Mouse (Mus musculus) hindbrain, embryonic 12.5 days (tissue): ENCODE measurements around the gene F2rl2. TPM values are rescaled to one million over a fixed set of nuclear protein-coding genes. Genes with fewer than 3 reads are reported as not detected.

Experiments used
- ATAC-seq: fragments of 200-750 bp; cut with Nextera tagmentation; 2 replicates; pipeline ENCODE4 v1.8.0; 2017; ENCODE audit warnings: moderate TSS enrichment; ENCODE audit not compliant: low FRiP score
- H3K27ac ChIP-seq: fragments of 300-500 bp; sonication (generic); 2 replicates; pipeline ENCODE4 v1.5.1; 2016; ENCODE audit warnings: mild to moderate bottlenecking
- H3K27me3 ChIP-seq: fragments of 300-500 bp; sonication (generic); 2 replicates; pipeline ENCODE4 v1.6.1; 2016; ENCODE audit warnings: mild to moderate bottlenecking
- H3K36me3 ChIP-seq: fragments of 300-500 bp; sonication (generic); 2 replicates; pipeline ENCODE4 v1.6.1; 2016; ENCODE audit warnings: mild to moderate bottlenecking
- H3K4me1 ChIP-seq: fragments of 300-500 bp; sonication (generic); 2 replicates; pipeline ENCODE4 v1.6.1; 2016
- H3K4me2 ChIP-seq: fragments of 300-500 bp; sonication (generic); replicated peaks from 2 replicates; pipeline ENCODE4 v1.6.1; 2016; ENCODE audit warnings: mild to moderate bottlenecking
- H3K4me3 ChIP-seq: fragments of 300-500 bp; sonication (generic); 2 replicates; pipeline ENCODE4 v1.5.1; 2016; ENCODE audit warnings: mild to moderate bottlenecking
- H3K9ac ChIP-seq: fragments of 300-500 bp; sonication (generic); 2 replicates; pipeline ENCODE4 v1.6.1; 2016; ENCODE audit warnings: mild to moderate bottlenecking, moderate library complexity
- H3K9me3 ChIP-seq: fragments of 300-500 bp; sonication (generic); replicated peaks from 2 replicates; pipeline ENCODE4 v1.6.1; 2016; ENCODE audit warnings: mild to moderate bottlenecking
- WGBS: fragments of 180-500 bp; shearing (Covaris S2); methylation state at CpG from one replicate; pipeline ENCODE4 v1.1.7; 2016; 5-methylcytosine and 5-hydroxymethylcytosine counted together
- polyA plus RNA-seq: library from polyadenylated mRNA; unstranded; fragments of >200 nt; fragmentation: Nextera tagmentation; extraction: Ambion mirVana; gene quantifications from 2 replicates; pipeline ENCODE4 v1.2.1, GENCODE M21; 2016

Gene F2rl2
- polyA plus RNA-seq, 1 experiment from 2014 or later, result 1.4 TPM

GRCm38 (mm10) chr13:95712054-95712453, 15.4 kb downstream of the F2rl2 start:
- no peak for ATAC-seq
- Histone ChIP-seq H3K4me2 (no peak overlapping the region), H3K9me3 (no peaks in the 10 kb centered on the region), H3K27ac (no peak overlapping the region), H3K27me3 (no peaks in the 10 kb centered on the region), H3K36me3 (no peaks in the 10 kb centered on the region), H3K4me3 (no peak overlapping the region), H3K9ac (no peak overlapping the region), H3K4me1 (no peaks in the 10 kb centered on the region)

- Histone ChIP-seq H3K9me3 (no peaks in the 10 kb centered on the region), H3K4me3 (no peak overlapping the region), H3K27me3 (no peaks in the 10 kb centered on the region), H3K36me3 (no peaks in the 10 kb centered on the region), H3K4me1 (no peaks in the 10 kb centered on the region), H3K9ac (no peak overlapping the region), H3K27ac (no peak overlapping the region), H3K4me2 (no peak overlapping the region)
- ATAC-seq, result no peak
- 93% methylated on average over 9 of the region's 9 CpGs for WGBS
Observed at GRCm38 (mm10) chr13:95712570-95713268, 16.1 kb downstream of the F2rl2 start.

GRCm38 (mm10) chr13:95714271-95714975, 17.8 kb downstream of the F2rl2 start:
- Histone ChIP-seq H3K27ac (no peak overlapping the region), H3K4me2 (no peak overlapping the region), H3K27me3 (no peaks in the 10 kb centered on the region), H3K9ac (no peak overlapping the region), H3K4me1 (no peaks in the 10 kb centered on the region), H3K36me3 (no peaks in the 10 kb centered on the region), H3K9me3 (no peaks in the 10 kb centered on the region), H3K4me3 (no peak overlapping the region)
- ATAC-seq, result no peak
- WGBS, result 70% methylated on average over 3 of the region's 3 CpGs

- H3K4me2 ChIP-seq, result no peak overlapping the region
- 0 out of 2 replicates have a peak, but pooled peaks cover 2% of the 10 kb centered on the region for H3K4me1 ChIP-seq
- no peak overlapping the region for H3K27ac ChIP-seq
- H3K9ac ChIP-seq, result no peak overlapping the region
- H3K4me3 ChIP-seq, result no peak overlapping the region
- WGBS, result 86% methylated on average over 4 of the region's 4 CpGs
- no peak for ATAC-seq
- H3K36me3 ChIP-seq, result no peaks in the 10 kb centered on the region
- no peaks in the 10 kb centered on the region for H3K27me3 ChIP-seq
- H3K9me3 ChIP-seq, result no peaks in the 10 kb centered on the region
Observed at GRCm38 (mm10) chr13:95715356-95715755, 18.7 kb downstream of the F2rl2 start.

GRCm38 (mm10) chr13:95719320-95720232, 22.9 kb downstream of the F2rl2 start:
- Histone ChIP-seq H3K9ac (no peak overlapping the region), H3K9me3 (no peaks in the 10 kb centered on the region), H3K4me1 (0 out of 2 replicates have a peak, but pooled peaks cover 2% of the 10 kb centered on the region), H3K27ac (no peak overlapping the region), H3K4me3 (no peak overlapping the region), H3K27me3 (no peaks in the 10 kb centered on the region), H3K4me2 (peak overlapping the region; percentile 26), H3K36me3 (no peaks in the 10 kb centered on the region)
- ATAC-seq, result peak; percentile 71
- WGBS, result 58% methylated on average over 14 of the region's 14 CpGs

- no peaks in the 10 kb centered on the region for H3K9me3 ChIP-seq
- no peak overlapping the region for H3K9ac ChIP-seq
- peaks cover 4% of the 10 kb centered on the region for H3K36me3 ChIP-seq
- no peak for ATAC-seq
- no peaks in the 10 kb centered on the region for H3K27me3 ChIP-seq
- no peak overlapping the region for H3K27ac ChIP-seq
- WGBS, result 89% methylated on average over 4 of the region's 4 CpGs
- no peaks in the 10 kb centered on the region for H3K4me1 ChIP-seq
- H3K4me3 ChIP-seq, result no peak overlapping the region
- no peak overlapping the region for H3K4me2 ChIP-seq
Observed at GRCm38 (mm10) chr13:95730491-95730890, 33.8 kb downstream of the F2rl2 start.

- Histone ChIP-seq H3K4me1 (no peaks in the 10 kb centered on the region), H3K36me3 (no peaks in the 10 kb centered on the region), H3K4me3 (no peak overlapping the region), H3K27ac (no peak overlapping the region), H3K9me3 (no peaks in the 10 kb centered on the region), H3K9ac (no peak overlapping the region), H3K27me3 (no peaks in the 10 kb centered on the region), H3K4me2 (no peak overlapping the region)
- WGBS, result 85% methylated on average over 5 of the region's 5 CpGs
- no peak for ATAC-seq
Observed at GRCm38 (mm10) chr13:95739651-95740050, 43.0 kb downstream of the F2rl2 start.

GRCm38 (mm10) chr13:95741813-95742689, 45.4 kb downstream of the F2rl2 start:
- Histone ChIP-seq H3K4me2 (no peak overlapping the region), H3K4me1 (no peaks in the 10 kb centered on the region), H3K4me3 (no peak overlapping the region), H3K9me3 (no peaks in the 10 kb centered on the region), H3K27ac (no peak overlapping the region), H3K9ac (no peak overlapping the region), H3K27me3 (no peaks in the 10 kb centered on the region), H3K36me3 (no peaks in the 10 kb centered on the region)
- no peak for ATAC-seq
- WGBS, result 96% methylated on average over 11 of the region's 11 CpGs

- Histone ChIP-seq H3K27me3 (no peaks in the 10 kb centered on the region), H3K36me3 (no peaks in the 10 kb centered on the region), H3K27ac (no peak overlapping the region), H3K4me3 (no peak overlapping the region), H3K4me1 (no peaks in the 10 kb centered on the region), H3K9me3 (no peaks in the 10 kb centered on the region), H3K4me2 (no peak overlapping the region), H3K9ac (no peak overlapping the region)
- ATAC-seq, result no peak
- 92% methylated on average over 9 of the region's 9 CpGs for WGBS
Observed at GRCm38 (mm10) chr13:95742881-95743466, 46.3 kb downstream of the F2rl2 start.

GRCm38 (mm10) chr13:95745451-95745850, 48.8 kb downstream of the F2rl2 start:
- Histone ChIP-seq H3K36me3 (no peaks in the 10 kb centered on the region), H3K4me2 (no peak overlapping the region), H3K4me3 (no peak overlapping the region), H3K4me1 (no peaks in the 10 kb centered on the region), H3K9ac (no peak overlapping the region), H3K27me3 (no peaks in the 10 kb centered on the region), H3K9me3 (no peaks in the 10 kb centered on the region), H3K27ac (no peak overlapping the region)
- no peak for ATAC-seq
- WGBS, result 80% methylated on average over 4 of the region's 4 CpGs

- WGBS, result 10% methylated on average over 6 of the region's 6 CpGs
- Histone ChIP-seq H3K4me2 (no peak overlapping the region), H3K36me3 (no peaks in the 10 kb centered on the region), H3K4me1 (no peaks in the 10 kb centered on the region), H3K9ac (no peak overlapping the region), H3K27ac (no peak overlapping the region), H3K27me3 (no peaks in the 10 kb centered on the region), H3K9me3 (no peaks in the 10 kb centered on the region), H3K4me3 (no peak overlapping the region)
- ATAC-seq, result no peak
Observed at GRCm38 (mm10) chr13:95746509-95746908, 49.9 kb downstream of the F2rl2 start.
